Mouse (Mus musculus): Measurements from ENCODE around the gene Kat7.

GRCm38 (mm10) chr11:95358263-95358662 is 48.2 kb upstream of the Kat7 start:
- no peak for TF ChIP-seq CTCF (IDR thresholded peaks at IDR 0.05; ENCODE audit: insufficient read depth, low read depth, low read length)
- no peak for TF ChIP-seq POLR2A (IDR thresholded peaks at IDR 0.05; ENCODE audit: insufficient read depth, low read depth, low read length)
